Mouse (Mus musculus) forebrain, postnatal 0 days (tissue): ENCODE measurements around the gene Pyroxd2. TPM values are rescaled to one million over a fixed set of nuclear protein-coding genes. Genes with fewer than 3 reads are reported as not detected.

Source experiments
- ATAC-seq: fragments of 200-750 bp; cut with Nextera tagmentation; 2 replicates; pipeline ENCODE4 v1.8.0; 2017; ENCODE audit warnings: mild to moderate bottlenecking, moderate library complexity
- DNase-seq: peaks from one replicate; pipeline ENCODE4 v3.0.0-alpha.2; 2015
- H3K27ac ChIP-seq: fragments of 300-500 bp; sonication (generic); 2 replicates; pipeline ENCODE4 v1.5.1; 2014; ENCODE audit warnings: low read depth, mild to moderate bottlenecking, antibody characterized with exemption, low read length, moderate library complexity, mixed read lengths
- H3K27me3 ChIP-seq: fragments of 300-500 bp; sonication (generic); 2 replicates; pipeline ENCODE4 v1.6.1; 2014; ENCODE audit warnings: mild to moderate bottlenecking, low read length, mixed read lengths; ENCODE audit not compliant: insufficient read depth
- H3K36me3 ChIP-seq: fragments of 300-500 bp; sonication (generic); 2 replicates; pipeline ENCODE4 v1.6.1; 2014; ENCODE audit warnings: mild to moderate bottlenecking, moderate library complexity; ENCODE audit not compliant: insufficient read depth
- H3K4me1 ChIP-seq: fragments of 300-500 bp; sonication (generic); 2 replicates; pipeline ENCODE4 v1.6.1; 2014; ENCODE audit warnings: antibody characterized with exemption; ENCODE audit not compliant: insufficient read depth
- H3K4me2 ChIP-seq: fragments of 300-500 bp; sonication (generic); 2 replicates; pipeline ENCODE4 v1.6.1; 2014; ENCODE audit warnings: low read depth, mild to moderate bottlenecking, moderate library complexity
- H3K4me3 ChIP-seq: fragments of 300-500 bp; sonication (generic); 2 replicates; pipeline ENCODE4 v1.5.1; 2014; ENCODE audit warnings: low read depth, low read length, mixed read lengths
- H3K9ac ChIP-seq: fragments of 300-500 bp; sonication (generic); 2 replicates; pipeline ENCODE4 v1.6.1; 2014; ENCODE audit warnings: mild to moderate bottlenecking
- H3K9me3 ChIP-seq: fragments of 300-500 bp; sonication (generic); 2 replicates; pipeline ENCODE4 v1.6.1; 2016; ENCODE audit warnings: low read length
- CTCF ChIP-seq: sonication (generic); IDR thresholded peaks from 2 replicates; pipeline ENCODE4 v1.5.1; 2016; ENCODE audit warnings: antibody characterized with exemption, control low read depth, low read depth
- WGBS: fragments of 180-500 bp; shearing (Covaris S2); extraction: QIAGEN DNeasy Blood & Tissue Kit; methylation state at CpG from one replicate; pipeline ENCODE4 v1.1.7; 2014; 5-methylcytosine and 5-hydroxymethylcytosine counted together
- polyA plus RNA-seq: library from polyadenylated mRNA; unstranded; fragments of >200 nt; fragmentation: Nextera tagmentation; extraction: Ambion mirVana; gene quantifications from 2 replicates; pipeline ENCODE4 v1.2.1, GENCODE M21; 2015
- total RNA-seq: library from RNA; depleted of rRNA; stranded (reverse); fragments of >200 nt; gene quantifications from 2 replicates; pipeline ENCODE4 v1.2.3, GENCODE M21; 2014

The Pyroxd2 gene
- total and polyA plus RNA-seq, 2 experiments from 2014 or later: 2.6 to 2.7 TPM

DNA sequence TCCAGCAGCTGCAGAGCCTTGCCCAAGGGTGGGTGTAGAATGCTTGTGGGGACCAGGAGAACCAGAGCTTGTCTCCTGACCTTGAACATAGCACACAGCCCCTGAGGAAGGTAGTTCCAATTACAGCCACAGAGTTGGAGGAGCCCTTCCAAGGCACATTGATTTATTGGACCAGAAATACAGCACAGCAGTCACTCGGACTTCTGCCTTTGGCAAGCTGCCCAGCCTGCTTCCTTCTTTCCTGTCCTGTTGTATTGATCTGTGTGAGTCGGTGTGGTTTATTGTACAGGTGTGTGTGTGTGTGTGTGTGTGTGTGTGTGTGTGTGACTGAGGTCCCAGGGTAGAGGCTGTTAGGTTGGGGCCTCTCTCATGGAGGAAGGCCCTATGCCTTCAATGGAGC lies 30.1 kb downstream of the Pyroxd2 start:
- H3K27me3 ChIP-seq: no peaks in the 10 kb centered on the region
- DNase-seq (no peak), ATAC-seq (no peak)
- H3K9ac ChIP-seq: no peak overlapping the region
- 0 out of 2 replicates have a peak, but pooled peaks cover under 1% of the 10 kb centered on the region for H3K4me1 ChIP-seq
- H3K36me3 ChIP-seq: no peaks in the 10 kb centered on the region
- no peak overlapping the region for H3K27ac ChIP-seq
- WGBS: 19% methylated on average over 2 of the region's 2 CpGs
- H3K4me2 ChIP-seq: no peak overlapping the region
- H3K4me3 ChIP-seq: no peak overlapping the region
- no peaks in the 10 kb centered on the region for H3K9me3 ChIP-seq
- no peak for TF ChIP-seq CTCF

DNA sequence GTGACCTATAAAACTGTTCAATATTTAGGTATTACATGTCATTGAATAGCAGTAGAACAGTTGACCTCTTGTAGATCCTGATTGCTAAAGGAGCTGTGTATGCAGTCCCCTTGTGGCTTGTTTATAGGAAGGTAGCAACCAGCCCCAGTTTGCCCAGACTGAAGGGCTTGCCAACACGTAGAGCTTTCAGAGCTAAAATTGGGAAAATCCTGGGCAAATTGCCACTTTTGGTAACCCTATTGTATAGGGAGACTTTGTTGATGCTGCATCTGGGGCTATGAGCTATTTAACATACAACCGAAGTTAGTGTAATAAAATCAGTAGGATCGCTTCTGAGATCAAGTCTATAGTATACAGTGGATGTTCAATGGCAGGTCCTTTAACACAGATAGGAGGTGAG lies 34.5 kb downstream of the Pyroxd2 start:
- DNase-seq: no peak
- no peak for ATAC-seq
- Histone ChIP-seq H3K4me3 (no peak overlapping the region), H3K4me2 (no peak overlapping the region), H3K9me3 (no peaks in the 10 kb centered on the region), H3K9ac (no peak overlapping the region), H3K27me3 (no peaks in the 10 kb centered on the region), H3K36me3 (no peaks in the 10 kb centered on the region), H3K4me1 (0 out of 2 replicates have a peak, but pooled peaks cover 4% of the 10 kb centered on the region), H3K27ac (no peak overlapping the region)
- no peak for TF ChIP-seq CTCF
- WGBS: 36% methylated on average over 3 of the region's 3 CpGs

DNA sequence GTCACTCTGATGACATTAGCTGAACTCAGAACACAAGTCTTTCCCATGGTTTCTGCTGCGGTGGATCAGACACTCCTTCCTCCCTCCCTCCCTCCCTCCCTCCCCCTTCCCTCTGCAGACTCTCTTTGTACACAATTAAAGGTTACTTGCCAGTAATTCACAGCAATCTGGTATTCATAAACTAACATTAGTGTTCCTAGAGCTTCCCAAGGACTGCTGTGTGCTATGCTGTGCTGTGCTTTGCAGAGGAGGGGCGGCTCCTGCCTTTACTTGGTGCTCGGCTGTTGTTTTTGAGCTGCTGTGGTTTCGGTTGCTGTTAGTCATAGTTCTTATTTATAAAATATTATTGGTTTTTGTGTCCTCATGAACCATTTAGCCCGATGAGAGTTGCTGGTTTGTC lies 34.9 kb downstream of the Pyroxd2 start:
- no peak overlapping the region for H3K4me3 ChIP-seq
- no peak for TF ChIP-seq CTCF
- no peaks in the 10 kb centered on the region for H3K36me3 ChIP-seq
- no peak overlapping the region for H3K4me2 ChIP-seq
- H3K9ac ChIP-seq: no peak overlapping the region
- DNase-seq: no peak
- H3K27me3 ChIP-seq: no peaks in the 10 kb centered on the region
- H3K4me1 ChIP-seq: 0 out of 2 replicates have a peak, but pooled peaks cover 4% of the 10 kb centered on the region
- H3K9me3 ChIP-seq: no peaks in the 10 kb centered on the region
- 61% methylated on average over 5 of the region's 5 CpGs for WGBS
- no peak overlapping the region for H3K27ac ChIP-seq
- ATAC-seq: no peak

DNA sequence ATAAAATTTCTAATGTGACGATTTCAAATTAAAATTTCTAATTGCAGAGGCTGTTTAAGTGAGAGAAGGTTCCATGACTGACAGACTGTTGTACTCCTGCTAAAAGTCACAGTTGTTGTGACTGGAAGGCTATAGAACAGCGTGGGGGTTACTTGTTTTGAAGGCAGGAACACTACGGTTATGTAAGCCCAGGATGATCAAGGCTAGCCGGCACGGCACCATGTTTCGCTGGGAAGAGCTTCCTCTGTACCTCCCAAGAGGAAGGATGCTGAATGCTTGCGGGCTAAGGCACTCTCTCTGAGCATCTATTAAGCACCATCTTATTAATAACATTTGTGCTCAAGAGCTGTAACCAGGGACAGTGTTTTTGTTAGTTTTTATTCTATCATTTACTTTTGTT lies 36.1 kb downstream of the Pyroxd2 start:
- Histone ChIP-seq H3K27ac (no peak overlapping the region; the same call in 1 of the 2 replicates), H3K4me1 (0 out of 2 replicates have a peak, but pooled peaks cover 4% of the 10 kb centered on the region), H3K9ac (no peak overlapping the region), H3K4me3 (no peak overlapping the region), H3K36me3 (no peaks in the 10 kb centered on the region), H3K27me3 (no peaks in the 10 kb centered on the region), H3K4me2 (no peak overlapping the region), H3K9me3 (no peaks in the 10 kb centered on the region)
- DNase-seq (no peak), ATAC-seq (no peak)
- no peak for TF ChIP-seq CTCF
- WGBS: 56% methylated on average over 7 of the region's 7 CpGs

DNA sequence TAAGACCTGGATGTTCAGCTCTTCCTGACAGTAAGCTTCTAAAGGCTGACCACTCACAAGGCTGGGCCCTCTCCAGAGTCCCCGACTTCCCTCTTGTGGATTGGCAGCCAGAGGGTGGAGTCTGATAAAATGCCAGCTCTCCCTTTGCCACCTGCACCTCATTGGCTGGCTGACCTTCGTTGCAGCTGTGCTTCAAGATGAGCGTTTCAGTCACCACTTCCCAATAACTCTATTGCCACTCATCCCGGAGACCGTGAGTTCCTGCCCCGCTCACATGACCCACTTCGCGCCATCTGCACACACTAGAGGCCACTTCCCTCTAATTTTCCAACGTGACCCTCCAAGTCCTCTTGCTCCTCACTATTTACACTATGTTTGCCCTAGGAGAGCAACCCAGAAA lies 38.8 kb downstream of the Pyroxd2 start:
- ATAC-seq (no peak), DNase-seq (no peak)
- 83% methylated on average over 9 of the region's 9 CpGs for whole genome bisulfite sequencing
- Histone ChIP-seq H3K36me3 (no peaks in the 10 kb centered on the region), H3K9me3 (no peaks in the 10 kb centered on the region), H3K27me3 (no peaks in the 10 kb centered on the region), H3K4me1 (0 out of 2 replicates have a peak, but pooled peaks cover 4% of the 10 kb centered on the region), H3K4me3 (no peak overlapping the region), H3K4me2 (no peak overlapping the region), H3K9ac (no peak overlapping the region), H3K27ac (no peak overlapping the region)
- TF ChIP-seq CTCF: no peak

DNA sequence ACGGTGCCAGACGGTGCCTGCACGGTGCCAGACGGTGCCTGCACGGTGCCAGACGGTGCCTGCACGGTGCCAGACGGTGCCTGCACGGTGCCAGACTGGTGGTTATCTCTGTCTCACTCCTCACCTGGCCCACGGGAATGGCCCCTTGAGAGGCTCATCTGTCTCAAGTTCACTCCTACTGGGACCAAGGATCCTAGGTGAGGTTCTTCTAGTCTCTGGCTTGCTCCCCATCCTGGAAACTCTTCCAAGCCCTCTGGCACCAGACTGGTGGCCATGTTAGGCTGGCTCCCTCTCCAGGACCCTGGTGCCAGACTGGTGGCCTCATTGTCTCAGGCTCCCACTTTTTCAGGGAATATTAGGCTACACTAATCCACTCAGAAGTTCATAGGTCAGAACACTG lies 53.1 kb downstream of the Pyroxd2 start:
- 72% methylated on average over 5 of the region's 10 CpGs for WGBS
- DNase-seq: no peak

DNA sequence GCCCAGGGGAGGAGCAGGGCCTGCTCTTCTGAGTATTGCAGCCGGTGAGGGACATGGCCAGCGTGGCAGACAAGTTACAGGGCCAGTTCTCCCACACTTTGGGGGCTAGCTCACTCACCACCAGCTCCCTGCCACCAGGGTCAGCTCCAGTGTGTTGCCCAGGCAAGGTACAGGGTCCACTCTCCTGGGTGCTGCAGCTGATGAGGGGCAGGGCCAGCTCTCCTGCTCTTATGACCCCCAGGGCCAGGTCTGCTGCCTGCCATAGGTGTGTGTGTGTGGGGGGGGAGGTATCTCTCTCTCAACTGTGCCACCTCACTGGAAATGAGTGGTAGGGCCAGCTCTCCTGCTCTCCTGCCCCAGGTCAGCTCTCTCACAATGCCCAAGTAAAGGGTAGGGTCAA lies 54.0 kb downstream of the Pyroxd2 start:
- Histone ChIP-seq H3K27me3 (no peaks in the 10 kb centered on the region), H3K9ac (no peak overlapping the region), H3K36me3 (no peaks in the 10 kb centered on the region), H3K9me3 (no peaks in the 10 kb centered on the region), H3K4me2 (no peak overlapping the region), H3K4me3 (no peak overlapping the region), H3K4me1 (no peaks in the 10 kb centered on the region), H3K27ac (no peak overlapping the region)
- WGBS: 63% methylated on average over 2 of the region's 2 CpGs
- ATAC-seq (no peak), DNase-seq (no peak)
- no peak for TF ChIP-seq CTCF

More for the DNA sequence above, 53.1 kb downstream of the Pyroxd2 start:
- H3K36me3 ChIP-seq: no peaks in the 10 kb centered on the region
- H3K4me2 ChIP-seq: no peak overlapping the region
- no peaks in the 10 kb centered on the region for H3K4me1 ChIP-seq
- H3K9ac ChIP-seq: no peak overlapping the region
- no peak for ATAC-seq
- H3K9me3 ChIP-seq: no peaks in the 10 kb centered on the region
- H3K4me3 ChIP-seq: no peak overlapping the region
- peak overlapping the region; percentile 21; the same call in 1 of the 2 replicates for H3K27ac ChIP-seq
- TF ChIP-seq CTCF: no peak
- H3K27me3 ChIP-seq: no peaks in the 10 kb centered on the region
